ENCODE assay signal across 9 mouse cellular contexts in the genomic region with DNA sequence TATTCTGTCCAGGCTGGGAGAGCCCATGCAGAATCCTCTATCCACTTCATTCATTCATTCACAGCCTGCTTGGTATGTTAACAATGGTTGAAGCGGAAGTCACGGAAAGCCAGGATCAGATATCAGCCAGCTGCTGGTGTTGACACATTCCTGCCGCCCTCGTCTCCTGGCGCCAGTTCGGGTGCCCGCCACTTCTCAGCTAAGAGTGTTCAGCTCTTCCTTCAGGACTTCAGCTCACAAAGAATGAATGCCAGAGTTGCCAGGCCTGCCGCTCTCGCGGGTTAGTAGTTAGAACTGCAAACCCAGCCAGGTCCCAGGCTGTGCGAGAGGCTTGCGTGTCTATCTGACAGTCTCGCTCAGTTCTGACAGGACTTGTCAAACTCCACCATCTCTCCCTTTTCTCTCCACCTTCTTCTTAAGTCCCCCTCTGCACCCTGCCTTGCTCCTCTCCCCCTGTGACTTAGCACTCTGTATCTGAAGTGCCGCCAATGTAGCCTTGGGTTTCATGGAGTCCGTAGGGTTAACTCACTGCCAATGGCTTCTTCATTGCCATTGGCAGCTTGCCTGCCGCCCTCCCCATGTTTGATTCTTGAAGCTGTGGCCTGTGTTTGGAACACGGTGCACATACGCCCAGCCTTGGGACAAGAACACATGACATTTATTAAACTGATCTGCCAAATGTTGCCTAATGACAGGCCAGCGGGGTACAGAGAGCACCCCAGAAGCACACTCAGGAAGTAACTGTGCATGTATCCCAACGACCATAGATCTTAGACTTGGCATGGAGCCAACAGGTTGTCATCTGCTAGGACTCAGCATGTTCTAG. TPM values are rescaled to one million over a fixed set of nuclear protein-coding genes. Genes with fewer than 3 reads are reported as not detected.
DNase-seq lines count a peak whose midpoint lies in the region; ATAC-seq and TF ChIP-seq lines count a peak whose summit lies in the region.
"Had no signal": no experiment of that assay in that cellular context is flagged by ENCODE, and none has a peak within 500 bp of the region (broad histone marks: within the 10 kb centered on the region; RNA-seq: fewer than 3 reads in every experiment).

No protein-coding gene starts in this region.

- H3K4me3 ChIP-seq in forebrain, embryonic 13.5 days: no peak overlapping the region
- H3K4me3 ChIP-seq in forebrain, embryonic 11.5 days (ENCODE audit: low read depth, low read length): no peak overlapping the region
- H3K4me3 ChIP-seq in heart, embryonic 12.5 days: no peak overlapping the region; the same call in 1 of the 2 replicates
- H3K4me3 ChIP-seq in kidney, embryonic 16.5 days (ENCODE audit: low read length): no peak overlapping the region
- no peak overlapping the region for H3K4me3 ChIP-seq in midbrain, postnatal 0 days (ENCODE audit: low read depth, low read length)
- H3K4me3 ChIP-seq: erythroblast, embryonic 14.5 days had no signal

- no peak overlapping the region for H3K4me2 ChIP-seq in forebrain, embryonic 13.5 days
- H3K4me2 ChIP-seq in forebrain, embryonic 11.5 days (ENCODE audit: low read depth, low read length, severe bottlenecking): no peak overlapping the region
- peak overlapping the region; percentile 58 for H3K4me2 ChIP-seq in heart, embryonic 12.5 days
- H3K4me2 ChIP-seq in kidney, embryonic 16.5 days (replicated peaks; ENCODE audit: low read depth, low read length): no peak overlapping the region
- no peak overlapping the region for H3K4me2 ChIP-seq in midbrain, postnatal 0 days (ENCODE audit: low read depth, low read length, poor library complexity, severe bottlenecking)

- no peak overlapping the region for H3K9ac ChIP-seq in forebrain, embryonic 13.5 days
- H3K9ac ChIP-seq in forebrain, embryonic 11.5 days (ENCODE audit: low read length): no peak overlapping the region
- H3K9ac ChIP-seq in heart, embryonic 12.5 days: 0 out of 2 replicates have a peak overlapping the region, but pooled peaks have one; percentile 8
- H3K9ac ChIP-seq in kidney, embryonic 16.5 days (replicated peaks; ENCODE audit: low read length): no peak overlapping the region
- H3K9ac ChIP-seq in midbrain, postnatal 0 days (replicated peaks; ENCODE audit: low read length, poor library complexity, severe bottlenecking): no peak overlapping the region

- WGBS in forebrain, embryonic 13.5 days: 57% methylated on average over 20 of the region's 20 CpGs
- WGBS in forebrain, embryonic 11.5 days: 86% methylated on average over 20 of the region's 20 CpGs
- WGBS in heart, embryonic 12.5 days: 23% methylated on average over 20 of the region's 20 CpGs
- WGBS in kidney, embryonic 16.5 days: 37% methylated on average over 20 of the region's 20 CpGs
- WGBS in midbrain, postnatal 0 days: 58% methylated on average over 20 of the region's 20 CpGs

- H3K9me3 ChIP-seq in forebrain, embryonic 13.5 days (replicated peaks): no peaks in the 10 kb centered on the region
- no peaks in the 10 kb centered on the region for H3K9me3 ChIP-seq in forebrain, embryonic 11.5 days (ENCODE audit: control insufficient read depth, low read length)
- no peaks in the 10 kb centered on the region for H3K9me3 ChIP-seq in heart, embryonic 12.5 days (replicated peaks)
- H3K9me3 ChIP-seq in kidney, embryonic 16.5 days (ENCODE audit: low read length): no peaks in the 10 kb centered on the region
- no peaks in the 10 kb centered on the region for H3K9me3 ChIP-seq in midbrain, postnatal 0 days (ENCODE audit: low read length)

- no peak for TF ChIP-seq CTCF in midbrain, postnatal 0 days (IDR thresholded peaks at IDR 0.05)

- intact Hi-C loops in left cerebral cortex, postnatal 36 days (cut with DNase I): loop anchor here (5.0 kb wide), 1 partner anchor 64 kb away; no protein-coding TSS in a partner anchor

- peaks cover 29% of the 10 kb centered on the region for H3K4me1 ChIP-seq in forebrain, embryonic 13.5 days
- no peaks in the 10 kb centered on the region for H3K4me1 ChIP-seq in forebrain, embryonic 11.5 days (replicated peaks; ENCODE audit: control insufficient read depth, insufficient read depth, low read length)
- peaks cover 63% of the 10 kb centered on the region for H3K4me1 ChIP-seq in heart, embryonic 12.5 days (replicated peaks)
- peaks cover 57% of the 10 kb centered on the region for H3K4me1 ChIP-seq in kidney, embryonic 16.5 days (ENCODE audit: insufficient read depth, low read length)
- no peaks in the 10 kb centered on the region for H3K4me1 ChIP-seq in midbrain, postnatal 0 days (ENCODE audit: insufficient read depth, low read length)

- peak; percentile 66 for ATAC-seq in forebrain, embryonic 13.5 days
- ATAC-seq in forebrain, embryonic 11.5 days (replicated peaks; ENCODE audit: low FRiP score): no peak
- peak; percentile 38 for ATAC-seq in heart, embryonic 12.5 days (ENCODE audit: insufficient number of reproducible peaks, low FRiP score)
- 0 out of 2 replicates have a peak, but pooled peaks have one; percentile 11 for ATAC-seq in kidney, embryonic 16.5 days (ENCODE audit: low FRiP score, low TSS enrichment)
- no peak; the same call in 1 of the 2 replicates for ATAC-seq in midbrain, postnatal 0 days (ENCODE audit: low FRiP score)

- no peaks in the 10 kb centered on the region for H3K36me3 ChIP-seq in forebrain, embryonic 13.5 days (ENCODE audit: poor library complexity, severe bottlenecking)
- no peaks in the 10 kb centered on the region for H3K36me3 ChIP-seq in forebrain, embryonic 11.5 days (ENCODE audit: control insufficient read depth, insufficient read depth, low read length)
- H3K36me3 ChIP-seq in heart, embryonic 12.5 days: no peaks in the 10 kb centered on the region
- H3K36me3 ChIP-seq in kidney, embryonic 16.5 days (ENCODE audit: insufficient read depth, low read length): no peaks in the 10 kb centered on the region
- H3K36me3 ChIP-seq in midbrain, postnatal 0 days (ENCODE audit: insufficient read depth, low read length): no peaks in the 10 kb centered on the region

- no peaks in the 10 kb centered on the region for H3K27me3 ChIP-seq in forebrain, embryonic 13.5 days
- H3K27me3 ChIP-seq in forebrain, embryonic 11.5 days (ENCODE audit: control insufficient read depth, insufficient read depth, low read length): no peaks in the 10 kb centered on the region
- no peaks in the 10 kb centered on the region for H3K27me3 ChIP-seq in heart, embryonic 12.5 days (replicated peaks)
- no peaks in the 10 kb centered on the region for H3K27me3 ChIP-seq in kidney, embryonic 16.5 days (ENCODE audit: insufficient read depth, low read length)
- H3K27me3 ChIP-seq in midbrain, postnatal 0 days (ENCODE audit: insufficient read depth, low read length): no peaks in the 10 kb centered on the region

- no peak for DNase-seq in forebrain, embryonic 11.5 days (ENCODE audit: low spot score)
- DNase-seq in adrenal gland, adult 8-10 months: peak; percentile 10
- peak; percentile 73 for DNase-seq in midbrain, postnatal 0 days (ENCODE audit: low spot score)
- DNase-seq in left cerebral cortex, postnatal 36 days (ENCODE audit: low spot score in 2 of 2): no peak
- DNase-seq in left cerebral cortex, adult 8-10 months (ENCODE audit: low spot score in 2 of 2): no peak

- H3K27ac ChIP-seq in forebrain, embryonic 13.5 days: peak overlapping the region; percentile 61
- H3K27ac ChIP-seq in forebrain, embryonic 11.5 days (ENCODE audit: low read depth, low read length): no peak overlapping the region
- peak overlapping the region; percentile 75 for H3K27ac ChIP-seq in heart, embryonic 12.5 days (ENCODE audit: poor library complexity, severe bottlenecking)
- peak overlapping the region; percentile 72 for H3K27ac ChIP-seq in kidney, embryonic 16.5 days (ENCODE audit: low read length)
- 0 out of 2 replicates have a peak overlapping the region, but pooled peaks have one; percentile 2 for H3K27ac ChIP-seq in midbrain, postnatal 0 days (ENCODE audit: low read depth, low read length)

RNA-seq across cellular contexts. Expression of a gene that starts 48.2 kb away (rescaled TPM):
- 13.5 and 13.8 TPM in 2 replicates for polyA plus RNA-seq in forebrain, embryonic 13.5 days (2015; fragmentation: Nextera tagmentation; extraction: Ambion mirVana)
- polyA plus RNA-seq in forebrain, embryonic 11.5 days (2014; fragmentation: Nextera tagmentation; extraction: Ambion mirVana): 31.2 and 33.3 TPM in 2 replicates
- 10 to 100 TPM in 2 of 4 experiments, 1 to 10 TPM in 2; 8.2 to 21.0 (median 12.2) TPM for total RNA-seq in adrenal gland, adult 8-10 months (2022)
- 18.5 and 20.2 TPM in 2 replicates for polyA plus RNA-seq in heart, embryonic 12.5 days (2016; fragmentation: Nextera tagmentation; extraction: Ambion mirVana)
- polyA plus RNA-seq in kidney, embryonic 16.5 days (2015; fragmentation: Nextera tagmentation; extraction: Ambion mirVana): 31.5 and 35.6 TPM in 2 replicates
- 0.80 and 3.1 TPM in 2 replicates for total RNA-seq in midbrain, postnatal 0 days (2014; rRNA removed)
- polyA plus RNA-seq in midbrain, postnatal 0 days (2015; fragmentation: Nextera tagmentation; extraction: Ambion mirVana): 5.8 and 6.0 TPM in 2 replicates
- total RNA-seq in left cerebral cortex, postnatal 36 days (2021): 1 to 10 TPM; 3.5 to 3.7 TPM
- total RNA-seq in left cerebral cortex, adult 8-10 months (2022): 1 to 10 TPM; 3.1 to 4.6 (median 4.1) TPM

Comparison
In these comparisons a context has a peak if more than half of its experiments do, and no peak if none do; other contexts are left out.
1. ATAC-seq: peak in forebrain, embryonic 13.5 days (single experiment), heart, embryonic 12.5 days (single experiment) and kidney, embryonic 16.5 days (single experiment); none in forebrain, embryonic 11.5 days (single experiment) and midbrain, postnatal 0 days (single experiment).
2. DNase-seq: peak in adrenal gland, adult 8-10 months (single experiment) and midbrain, postnatal 0 days (single experiment); none in forebrain, embryonic 11.5 days (single experiment), left cerebral cortex, postnatal 36 days (0 of 2) and left cerebral cortex, adult 8-10 months (0 of 2).